Mouse (Mus musculus): Measurements from ENCODE around the gene Dab1.

The Dab1 gene

GRCm38 (mm10) chr4:104257776-104258175 lies 638.6 kb downstream of the Dab1 start:
- no peak for DNase-seq (ENCODE audit: low read depth)

- DNase-seq (ENCODE audit: low read depth) = no peak
These were observed 650.4 kb downstream of the Dab1 start for GRCm38 (mm10) chr4:104269422-104270172.

- no peak for DNase-seq (ENCODE audit: low read depth)
These were observed 651.0 kb downstream of the Dab1 start for GRCm38 (mm10) chr4:104270173-104270557.

- DNase-seq (ENCODE audit: low read depth) = no peak
These were observed 656.1 kb downstream of the Dab1 start for GRCm38 (mm10) chr4:104275260-104275659.

GRCm38 (mm10) chr4:104276916-104277315 lies 657.8 kb downstream of the Dab1 start:
- DNase-seq (ENCODE audit: low read depth) = no peak

GRCm38 (mm10) chr4:104281518-104281917 lies 662.4 kb downstream of the Dab1 start:
- no peak for DNase-seq (ENCODE audit: low read depth)

- DNase-seq (ENCODE audit: low read depth) = no peak
These were observed 664.7 kb downstream of the Dab1 start for GRCm38 (mm10) chr4:104283906-104284305.

- no peak for DNase-seq (ENCODE audit: low read depth)
These were observed 669.2 kb downstream of the Dab1 start for GRCm38 (mm10) chr4:104288401-104288800.

- DNase-seq (ENCODE audit: low read depth) = no peak
These were observed 682.6 kb downstream of the Dab1 start for GRCm38 (mm10) chr4:104301764-104302163.

GRCm38 (mm10) chr4:104302996-104303652 lies 684.0 kb downstream of the Dab1 start:
- DNase-seq (ENCODE audit: low read depth) = no peak

GRCm38 (mm10) chr4:104307781-104308180 lies 688.6 kb downstream of the Dab1 start:
- DNase-seq (ENCODE audit: low read depth) = no peak

- DNase-seq (ENCODE audit: low read depth) = no peak
These were observed 707.1 kb downstream of the Dab1 start for GRCm38 (mm10) chr4:104326221-104326620.

GRCm38 (mm10) chr4:104331896-104332295 lies 712.7 kb downstream of the Dab1 start:
- DNase-seq (ENCODE audit: low read depth) = no peak

- DNase-seq (ENCODE audit: low read depth) = no peak
These were observed 713.2 kb downstream of the Dab1 start for GRCm38 (mm10) chr4:104332399-104332798.

GRCm38 (mm10) chr4:104337279-104337678 lies 718.1 kb downstream of the Dab1 start:
- DNase-seq (ENCODE audit: low read depth) = no peak

- DNase-seq (ENCODE audit: low read depth) = no peak
These were observed 719.2 kb downstream of the Dab1 start for GRCm38 (mm10) chr4:104338382-104338781.

- DNase-seq (ENCODE audit: low read depth) = no peak
These were observed 742.2 kb downstream of the Dab1 start for GRCm38 (mm10) chr4:104361345-104361744.

GRCm38 (mm10) chr4:104366491-104366890 lies 747.3 kb downstream of the Dab1 start:
- DNase-seq (ENCODE audit: low read depth) = no peak

GRCm38 (mm10) chr4:104366894-104367740 lies 748.0 kb downstream of the Dab1 start:
- no peak for DNase-seq (ENCODE audit: low read depth)

GRCm38 (mm10) chr4:104367741-104368411 lies 748.7 kb downstream of the Dab1 start:
- no peak for DNase-seq (ENCODE audit: low read depth)

GRCm38 (mm10) chr4:104368561-104369021 lies 749.4 kb downstream of the Dab1 start:
- no peak for DNase-seq (ENCODE audit: low read depth)

GRCm38 (mm10) chr4:104369091-104369490 lies 749.9 kb downstream of the Dab1 start:
- no peak for DNase-seq (ENCODE audit: low read depth)
